Mouse (Mus musculus) gastrocnemius, adult 8-10 months (tissue): ENCODE measurements around the gene Ankib1. TPM values are rescaled to one million over a fixed set of nuclear protein-coding genes. Genes with fewer than 3 reads are reported as not detected.

Source experiments
- DNase-seq, 2 experiments: peaks; one replicate each; pipeline ENCODE4 v3.0.0; 2022; ENCODE audit warnings: low spot score in 2 of 2
- microRNA-seq: library from miRNA; unstranded; fragments of <30 nt; microRNA quantifications from one replicate; pipeline ENCODE4 v1.2.0, GENCODE M21; 2022
- total RNA-seq, 4 experiments: library from RNA; stranded (reverse); gene quantifications; 2 replicates each; pipeline ENCODE4 v1.2.4; 2022

Ankib1 gene
- total RNA-seq, 4 experiments from 2014 or later = 17.7 to 21.2 (median 18.3) TPM

GRCm38 (mm10) chr5:3646991-3647707, 155.6 kb downstream of the Ankib1 start:
- DNase-seq = peak in 1 of 2 experiments; percentile 4

GRCm38 (mm10) chr5:3646539-3646938, 156.2 kb downstream of the Ankib1 start:
- DNase-seq = no peak

- no peak for DNase-seq
Observed at GRCm38 (mm10) chr5:3645326-3645725, 157.4 kb downstream of the Ankib1 start.

- no peak for DNase-seq
Observed at GRCm38 (mm10) chr5:3644621-3645020, 158.1 kb downstream of the Ankib1 start.

Small RNA genes lying within 50 kb of the gene (microRNA-seq; reads per million reads assigned to microRNA genes)
- not detected for gene Gm22926
- gene Gm26238 = not detected

Other genes starting within 250 kb of the Ankib1 start
- gene 1700109H08Rik, start 231.4 kb downstream of the Ankib1 start, total RNA-seq = 1 to 10 TPM; 1.9 to 5.3 (median 2.7) TPM
- 1 to 10 TPM; 4.6 to 8.1 (median 7.1) TPM for gene Pex1, start 206.9 kb downstream of the Ankib1 start, total RNA-seq
- gene Rbm48, start 206.3 kb downstream of the Ankib1 start, total RNA-seq = 1 to 10 TPM; 5.2 to 9.2 (median 7.6) TPM
- gene Tmbim7, start 151.7 kb downstream of the Ankib1 start, total RNA-seq = not detected
- gene Gatad1, start 145.7 kb downstream of the Ankib1 start, total RNA-seq = 10 to 100 TPM; 76.7 to 91.0 (median 88.0) TPM
- gene Krit1, start 259 bp upstream of the Ankib1 start, total RNA-seq = 10 to 100 TPM; 11.4 to 16.0 (median 12.7) TPM
- not detected for gene Lrrd1, start 42.2 kb upstream of the Ankib1 start, total RNA-seq
- 1 to 10 TPM; 1.2 to 2.5 (median 1.5) TPM for gene Mterf1a, start 91.0 kb upstream of the Ankib1 start, total RNA-seq
- gene Akap9, start 125.1 kb upstream of the Ankib1 start, total RNA-seq = 10 to 100 TPM; 47.7 to 55.0 (median 49.3) TPM